In the genomic region with DNA sequence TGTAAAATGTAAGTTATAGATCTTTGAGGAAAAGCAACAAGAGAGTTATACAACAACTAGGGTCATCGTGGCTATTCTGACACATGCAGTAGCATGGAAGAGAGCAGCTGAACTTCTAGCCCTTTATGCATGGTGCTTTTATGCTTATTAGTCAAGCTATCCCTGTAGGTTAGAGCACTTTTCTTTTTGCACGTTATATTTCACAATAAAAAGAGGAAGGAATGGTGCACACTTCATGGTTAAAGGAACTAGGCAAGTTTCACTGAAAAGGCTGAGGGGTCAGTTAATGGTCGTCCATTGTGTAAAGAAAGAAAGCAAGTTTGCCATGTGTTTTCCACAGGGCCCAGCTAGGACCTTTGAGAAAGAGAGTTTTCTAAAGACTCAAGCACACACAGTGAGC, we compare ENCODE assay signal across 24 mouse cellular contexts.
DNase-seq lines count a peak whose midpoint lies in the region; ATAC-seq and TF ChIP-seq lines count a peak whose summit lies in the region.
"Had no signal": no experiment of that assay in that cellular context is flagged by ENCODE, and none has a peak within 500 bp of the region (broad histone marks: within the 10 kb centered on the region; RNA-seq: fewer than 3 reads in every experiment).

No protein-coding gene starts in this region.

- peak; percentile 9 to 21 for DNase-seq in monocyte, adult 2 months (ENCODE audit: low read depth in 1 of 2, low spot score in 2 of 2)
- no peak for DNase-seq in kidney, postnatal 14 days
- no peak for DNase-seq in lung, postnatal 36 days
- no peak for DNase-seq in urinary bladder, postnatal 36 days (ENCODE audit: low spot score in 2 of 2)
- DNase-seq: adrenal gland, adult 2 months; adrenal gland, postnatal 10 days; adrenal gland, postnatal 25 days; B cell, adult 2 months; cerebellum, adult 18-20 months; cerebellum, adult 8-10 months; cerebellum, adult 9-11 months; cerebellum, postnatal 14 days; cerebellum, postnatal 36 days; forebrain, postnatal 0 days had no signal

- H3K27ac ChIP-seq in bone marrow macrophage, adult 2 months (ENCODE audit: insufficient read depth, low read depth, low read length) = peak overlapping the region; percentile 24; the same call in 1 of the 2 replicates
- H3K27ac ChIP-seq: embryonic facial prominence, embryonic 10.5 days; embryonic facial prominence, embryonic 12.5 days; forebrain, embryonic 13.5 days; forebrain, embryonic 15.5 days had no signal

- H3K4me1 ChIP-seq in bone marrow macrophage, adult 2 months (ENCODE audit: control insufficient read depth, insufficient read depth, low read length) = peaks cover 25% of the 10 kb centered on the region

- no peak overlapping the region for H3K4me3 ChIP-seq in bone marrow macrophage, adult 2 months (ENCODE audit: insufficient read depth, low read length)
- H3K4me3 ChIP-seq: embryonic facial prominence, embryonic 10.5 days; embryonic facial prominence, embryonic 12.5 days; forebrain, embryonic 13.5 days; forebrain, embryonic 15.5 days had no signal

- no peak for TF ChIP-seq POLR2A in bone marrow macrophage, adult 2 months (IDR thresholded peaks at IDR 0.05; ENCODE audit: borderline replicate concordance, low read depth, low read length)

- TF ChIP-seq CTCF in bone marrow macrophage, adult 2 months (IDR thresholded peaks at IDR 0.05; ENCODE audit: low read depth, low read length) = no peak

- ATAC-seq in granulocyte monocyte progenitor cell, adult 5-6 weeks (replicated peaks; ENCODE audit: poor library complexity, severe bottlenecking) = peak; percentile 79
- ATAC-seq in megakaryocyte, adult 5-6 weeks (ENCODE audit: poor library complexity, severe bottlenecking) = peak; percentile 76
- no peak for ATAC-seq in activated CD4-positive, CD25-positive, alpha-beta regulatory T cell, adult 4 months
- ATAC-seq: CD4-positive, CD25-positive, alpha-beta regulatory T cell, adult 4 months; forebrain, embryonic 13.5 days; forebrain, embryonic 15.5 days; forebrain, postnatal 0 days; Patski had no signal

Comparison
In these comparisons a context has a peak if more than half of its experiments do, and no peak if none do; other contexts are left out.
1. DNase-seq: peak in monocyte, adult 2 months (2 of 2); none in kidney, postnatal 14 days (single experiment), lung, postnatal 36 days (single experiment) and urinary bladder, postnatal 36 days (0 of 2).